25 mouse cellular contexts compared by ENCODE assay signal in the genomic region with DNA sequence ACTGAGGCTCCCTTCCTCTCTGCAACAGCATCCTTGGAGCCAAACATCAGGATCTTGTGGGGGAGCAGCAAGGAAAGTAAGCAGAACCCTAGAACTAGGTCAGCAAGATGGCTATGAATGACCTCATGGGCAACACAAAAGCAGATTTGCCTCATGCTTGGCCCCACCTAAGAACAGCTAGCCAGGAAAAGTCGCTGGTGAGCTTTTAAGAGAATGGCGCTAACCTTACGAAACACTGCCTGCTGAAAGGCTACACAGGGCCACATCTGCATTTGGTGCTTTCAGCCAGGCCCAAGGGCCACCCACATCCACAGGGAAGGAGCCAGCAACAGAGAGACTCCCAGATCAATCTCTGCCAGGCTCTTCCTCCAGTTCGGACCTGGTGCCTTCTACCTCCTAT.
DNase-seq lines count a peak whose midpoint lies in the region; ATAC-seq and TF ChIP-seq lines count a peak whose summit lies in the region.
"Had no signal": no experiment of that assay in that cellular context is flagged by ENCODE, and none has a peak within 500 bp of the region (broad histone marks: within the 10 kb centered on the region; RNA-seq: fewer than 3 reads in every experiment).

No protein-coding gene starts in this region.

- no peak for TF ChIP-seq POLR2A in cerebellum, adult 2 months (IDR thresholded peaks at IDR 0.05; ENCODE audit: borderline replicate concordance, insufficient read depth, low read length)

- no peak for DNase-seq in lung, postnatal 10 days
- peak; percentile 72 for DNase-seq in 3T3-L1 (ENCODE audit: low read depth, low spot score)
- peak; percentile 21 for DNase-seq in NIH3T3 (ENCODE audit: low read depth)
- peak; percentile 38 for DNase-seq in skeletal muscle tissue, adult 2 months (ENCODE audit: low read depth, low spot score)
- no peak for DNase-seq in cerebellum, adult 2 months
- no peak for DNase-seq in forebrain, postnatal 0 days
- DNase-seq in urinary bladder, postnatal 36 days (ENCODE audit: low spot score in 2 of 2), result no peak
- DNase-seq: adrenal gland, postnatal 14 days; B cell, adult 2 months; cerebellum, adult 11-12 months; cerebellum, adult 9-11 months; cerebellum, postnatal 36 days; gastrocnemius, adult 2 months; gastrocnemius, postnatal 36 days; heart, adult 11 months; heart, postnatal 14 days had no signal

- no peaks in the 10 kb centered on the region for H3K36me3 ChIP-seq in lung, embryonic 15.5 days
- H3K36me3 ChIP-seq in forebrain, postnatal 0 days (ENCODE audit: insufficient read depth), result no peaks in the 10 kb centered on the region
- H3K36me3 ChIP-seq: embryonic facial prominence, embryonic 13.5 days; forebrain, embryonic 12.5 days; G1E; heart, embryonic 15.5 days; hindbrain, embryonic 13.5 days had no signal

- H3K27ac ChIP-seq in lung, embryonic 15.5 days, result 0 out of 2 replicates have a peak overlapping the region, but pooled peaks have one; percentile 2
- H3K27ac ChIP-seq in cerebellum, adult 2 months (ENCODE audit: insufficient read depth, low read length), result no peak overlapping the region
- H3K27ac ChIP-seq in forebrain, postnatal 0 days (ENCODE audit: low read depth, low read length), result no peak overlapping the region
- H3K27ac ChIP-seq: embryonic facial prominence, embryonic 13.5 days; forebrain, embryonic 12.5 days; gastrocnemius, adult 2 months; heart, embryonic 15.5 days; hindbrain, embryonic 13.5 days had no signal

- no peak overlapping the region for H3K4me2 ChIP-seq in lung, embryonic 15.5 days
- H3K4me2 ChIP-seq in forebrain, postnatal 0 days (ENCODE audit: low read depth), result no peak overlapping the region
- H3K4me2 ChIP-seq: embryonic facial prominence, embryonic 13.5 days; forebrain, embryonic 12.5 days; heart, embryonic 11.5 days; heart, embryonic 15.5 days; hindbrain, embryonic 13.5 days had no signal

- TF ChIP-seq CTCF in cerebellum, adult 2 months (IDR thresholded peaks at IDR 0.05; ENCODE audit: borderline replicate concordance, insufficient read depth, low read depth, low read length), result no peak
- no peak for TF ChIP-seq CTCF in forebrain, postnatal 0 days (IDR thresholded peaks at IDR 0.05; ENCODE audit: low read depth)

- WGBS in lung, embryonic 15.5 days, result 81% methylated on average over 4 of the region's 4 CpGs
- WGBS in cerebellum, adult 2 months, result 94% methylated on average over 4 of the region's 4 CpGs
- 82% methylated on average over 4 of the region's 4 CpGs for WGBS in forebrain, postnatal 0 days

- no peak overlapping the region for H3K4me3 ChIP-seq in lung, embryonic 15.5 days
- H3K4me3 ChIP-seq in cerebellum, adult 2 months (replicated peaks; ENCODE audit: insufficient read depth, low read depth, low read length), result no peak overlapping the region
- H3K4me3 ChIP-seq in forebrain, postnatal 0 days (ENCODE audit: low read depth, low read length), result no peak overlapping the region
- H3K4me3 ChIP-seq: embryonic facial prominence, embryonic 13.5 days; forebrain, embryonic 12.5 days; gastrocnemius, adult 2 months; heart, embryonic 15.5 days; hindbrain, embryonic 13.5 days had no signal

- H3K9ac ChIP-seq in lung, embryonic 15.5 days, result no peak overlapping the region
- no peak overlapping the region for H3K9ac ChIP-seq in forebrain, postnatal 0 days
- H3K9ac ChIP-seq: embryonic facial prominence, embryonic 13.5 days; forebrain, embryonic 12.5 days; heart, embryonic 15.5 days; hindbrain, embryonic 13.5 days had no signal

- no peaks in the 10 kb centered on the region for H3K9me3 ChIP-seq in lung, embryonic 15.5 days
- no peaks in the 10 kb centered on the region for H3K9me3 ChIP-seq in forebrain, postnatal 0 days (ENCODE audit: low read length)
- H3K9me3 ChIP-seq: embryonic facial prominence, embryonic 13.5 days; forebrain, embryonic 12.5 days; G1E; heart, embryonic 15.5 days; hindbrain, embryonic 13.5 days had no signal

- H3K4me1 ChIP-seq in lung, embryonic 15.5 days, result no peaks in the 10 kb centered on the region; the same call in none of the 2 replicates
- no peaks in the 10 kb centered on the region for H3K4me1 ChIP-seq in cerebellum, adult 2 months (ENCODE audit: control insufficient read depth, insufficient read depth, low read length)
- H3K4me1 ChIP-seq in forebrain, postnatal 0 days (ENCODE audit: insufficient read depth), result no peaks in the 10 kb centered on the region
- H3K4me1 ChIP-seq: embryonic facial prominence, embryonic 13.5 days; forebrain, embryonic 12.5 days; hindbrain, embryonic 13.5 days had no signal

- no peak for ATAC-seq in lung, embryonic 15.5 days (ENCODE audit: borderline replicate concordance, extremely low read depth, low FRiP score, low TSS enrichment)
- ATAC-seq in forebrain, postnatal 0 days, result no peak
- ATAC-seq: CD4-positive, CD25-positive, alpha-beta regulatory T cell, adult 4 months; forebrain, embryonic 16.5 days had no signal

- peaks cover 16% of the 10 kb centered on the region for H3K27me3 ChIP-seq in lung, embryonic 15.5 days
- no peaks in the 10 kb centered on the region for H3K27me3 ChIP-seq in cerebellum, adult 2 months (ENCODE audit: control insufficient read depth, insufficient read depth, low read length)
- no peaks in the 10 kb centered on the region for H3K27me3 ChIP-seq in forebrain, postnatal 0 days (ENCODE audit: insufficient read depth, low read length)
- H3K27me3 ChIP-seq: forebrain, embryonic 12.5 days; hindbrain, embryonic 13.5 days had no signal

Comparison
In these comparisons a context has a peak if more than half of its experiments do, and no peak if none do; other contexts are left out.
1. DNase-seq: peak in 3T3-L1 (single experiment), NIH3T3 (single experiment) and skeletal muscle tissue, adult 2 months (single experiment); none in lung, postnatal 10 days (single experiment), cerebellum, adult 2 months (0 of 2), forebrain, postnatal 0 days (single experiment) and urinary bladder, postnatal 36 days (0 of 2).